Mouse (Mus musculus) central nervous system, embryonic 11.5 days (tissue): Measurements from ENCODE around the gene Gm6020. TPM values are rescaled to one million over a fixed set of nuclear protein-coding genes. Genes with fewer than 3 reads are reported as not detected.

Source experiments
- polyA plus RNA-seq: library from polyadenylated mRNA; depleted of rRNA; stranded (reverse); fragments of >200 nt; gene quantifications from 2 replicates; pipeline ENCODE4 v1.2.3, GENCODE M21; 2012; rRNA removed

Gm6020 gene
- polyA plus RNA-seq = not detected in 2 replicates

GRCm38 (mm10) chr19:61183590-61183989 lies at the start of gene Gm6020:
Gm6020 (plus strand) TSS chr19:61183890.

GRCm38 (mm10) chr19:61140342-61141206 lies 43.1 kb upstream of the Gm6020 start, which contains the start of gene Zfp950:
Zfp950 (minus strand) TSS chr19:61140840.

GRCm38 (mm10) chr19:61175756-61176324 lies 7.8 kb upstream of the Gm6020 start, which contains the start of gene Gm7102:
Gm7102 (minus strand) TSS chr19:61176309.

GRCm38 (mm10) chr19:61227941-61228701 lies 44.4 kb downstream of the Gm6020 start, which contains the start of gene Csf2ra:
Csf2ra (minus strand) TSS chr19:61228429.

Other genes starting within 250 kb of the Gm6020 start
- gene Zfp950, start 43.0 kb upstream of the Gm6020 start, polyA plus RNA-seq = 13.5 and 32.8 TPM in 2 replicates
- gene Gm7102, start 7.6 kb upstream of the Gm6020 start, polyA plus RNA-seq = 0.02 and 0.07 TPM in 2 replicates
- 84.7 and 110 TPM in 2 replicates for gene Csf2ra, start 44.5 kb downstream of the Gm6020 start, polyA plus RNA-seq
- gene Gm21060, start 113.2 kb downstream of the Gm6020 start, polyA plus RNA-seq = not detected in 2 replicates